Mouse (Mus musculus) stomach, postnatal 0 days (tissue): ENCODE results near the gene Polg2.

Experiments
- CTCF ChIP-seq: IDR thresholded peaks from 2 replicates; pipeline ENCODE4 v1.5.1; 2016; ENCODE audit warnings: antibody characterized with exemption, low read depth, mild to moderate bottlenecking, moderate library complexity
- EP300 ChIP-seq: optimal IDR thresholded peaks from 2 replicates; pipeline ENCODE3; 2016; ENCODE audit warnings: antibody characterized with exemption

- TF ChIP-seq CTCF (no peak), EP300 (no peak)
These were observed 55.7 kb downstream of the Polg2 start for GRCm38 (mm10) chr11:106723611-106724125.
